In genomic region chr12:69515117-69515516, GRCm38 (mm10) we compare ENCODE assay signal across 10 mouse cellular contexts.
DNase-seq lines count a peak whose midpoint lies in the region; ATAC-seq lines count a peak whose summit lies in the region.
"Had no signal": no experiment of that assay in that cellular context is flagged by ENCODE, and none has a peak within 500 bp of the region (broad histone marks: within the 10 kb centered on the region; RNA-seq: fewer than 3 reads in every experiment).

No protein-coding gene starts in this region.

- no peak for ATAC-seq in hindbrain, embryonic 16.5 days
- no peak for ATAC-seq in heart, embryonic 15.5 days (replicated peaks; ENCODE audit: insufficient number of reproducible peaks, insufficient read depth, low FRiP score, low read depth)
- ATAC-seq in midbrain, embryonic 16.5 days = no peak

- peak overlapping the region; percentile 35; the same call in 1 of the 2 replicates for H3K27ac ChIP-seq in hindbrain, embryonic 10.5 days
- H3K27ac ChIP-seq in hindbrain, embryonic 16.5 days (ENCODE audit: low read depth, low read length) = no peak overlapping the region
- H3K27ac ChIP-seq in heart, embryonic 15.5 days = peak overlapping the region; percentile 75
- no peak overlapping the region for H3K27ac ChIP-seq in midbrain, embryonic 16.5 days (ENCODE audit: low read length)

- H3K36me3 ChIP-seq in hindbrain, embryonic 10.5 days = no peaks in the 10 kb centered on the region
- H3K36me3 ChIP-seq in hindbrain, embryonic 16.5 days (ENCODE audit: control insufficient read depth, insufficient read depth, low read length) = no peaks in the 10 kb centered on the region
- no peaks in the 10 kb centered on the region for H3K36me3 ChIP-seq in heart, embryonic 15.5 days
- H3K36me3 ChIP-seq in midbrain, embryonic 16.5 days (ENCODE audit: control insufficient read depth, insufficient read depth, low read length) = no peaks in the 10 kb centered on the region

- no peak overlapping the region for H3K4me2 ChIP-seq in hindbrain, embryonic 16.5 days (ENCODE audit: low read length)
- no peak overlapping the region for H3K4me2 ChIP-seq in heart, embryonic 15.5 days
- no peak overlapping the region for H3K4me2 ChIP-seq in midbrain, embryonic 16.5 days (ENCODE audit: low read length)

- H3K4me3 ChIP-seq in hindbrain, embryonic 10.5 days = no peak overlapping the region
- H3K4me3 ChIP-seq in hindbrain, embryonic 16.5 days (ENCODE audit: low read length) = no peak overlapping the region
- H3K4me3 ChIP-seq in heart, embryonic 15.5 days = no peak overlapping the region
- no peak overlapping the region for H3K4me3 ChIP-seq in midbrain, embryonic 16.5 days (ENCODE audit: low read depth, low read length)

- DNase-seq in hindbrain, embryonic 10.5 days (ENCODE audit: low spot score) = no peak
- peak; percentile 35 for DNase-seq in adrenal gland, postnatal 14 days
- peak; percentile 49 to 53 for DNase-seq in kidney, postnatal 36 days
- DNase-seq in B cell, adult 2 months = no peak
- no peak for DNase-seq in cerebellum, adult 18-20 months
- DNase-seq: lung, adult 2 months; retina, postnatal 1 day had no signal

- peaks cover 53% of the 10 kb centered on the region for H3K27me3 ChIP-seq in hindbrain, embryonic 10.5 days (ENCODE audit: insufficient read depth, poor library complexity, severe bottlenecking)
- H3K27me3 ChIP-seq in hindbrain, embryonic 16.5 days (replicated peaks; ENCODE audit: control insufficient read depth, insufficient read depth, low read length) = no peaks in the 10 kb centered on the region
- no peaks in the 10 kb centered on the region for H3K27me3 ChIP-seq in heart, embryonic 15.5 days
- no peaks in the 10 kb centered on the region for H3K27me3 ChIP-seq in midbrain, embryonic 16.5 days (ENCODE audit: control insufficient read depth, insufficient read depth, low read depth, low read length)

- H3K9me3 ChIP-seq in hindbrain, embryonic 10.5 days = no peaks in the 10 kb centered on the region
- H3K9me3 ChIP-seq in hindbrain, embryonic 16.5 days (ENCODE audit: control insufficient read depth, low read length) = no peaks in the 10 kb centered on the region
- no peaks in the 10 kb centered on the region for H3K9me3 ChIP-seq in heart, embryonic 15.5 days (replicated peaks)
- H3K9me3 ChIP-seq in midbrain, embryonic 16.5 days (replicated peaks; ENCODE audit: control insufficient read depth, low read length, poor library complexity, severe bottlenecking) = no peaks in the 10 kb centered on the region

- peaks cover 17% of the 10 kb centered on the region for H3K4me1 ChIP-seq in hindbrain, embryonic 10.5 days (replicated peaks)
- H3K4me1 ChIP-seq in hindbrain, embryonic 16.5 days (ENCODE audit: control insufficient read depth, insufficient read depth, low read depth, low read length) = no peaks in the 10 kb centered on the region
- H3K4me1 ChIP-seq in heart, embryonic 15.5 days (replicated peaks) = peaks cover 13% of the 10 kb centered on the region
- no peaks in the 10 kb centered on the region for H3K4me1 ChIP-seq in midbrain, embryonic 16.5 days (ENCODE audit: control insufficient read depth, insufficient read depth, low read length)

- no peak overlapping the region for H3K9ac ChIP-seq in hindbrain, embryonic 16.5 days (ENCODE audit: low read depth, low read length)
- no peak overlapping the region for H3K9ac ChIP-seq in heart, embryonic 15.5 days
- no peak overlapping the region for H3K9ac ChIP-seq in midbrain, embryonic 16.5 days (ENCODE audit: low read depth, low read length)

- WGBS in hindbrain, embryonic 10.5 days = 73% methylated on average over 9 of the region's 9 CpGs
- WGBS in hindbrain, embryonic 16.5 days = 78% methylated on average over 9 of the region's 9 CpGs
- WGBS in heart, embryonic 15.5 days = 16% methylated on average over 9 of the region's 9 CpGs
- 63% methylated on average over 9 of the region's 9 CpGs for WGBS in midbrain, embryonic 16.5 days

Comparison
In these comparisons a context has a peak if more than half of its experiments do, and no peak if none do; other contexts are left out.
1. H3K27ac ChIP-seq: peak in hindbrain, embryonic 10.5 days (single experiment) and heart, embryonic 15.5 days (single experiment); none in hindbrain, embryonic 16.5 days (single experiment) and midbrain, embryonic 16.5 days (single experiment).
2. DNase-seq: peak in adrenal gland, postnatal 14 days (single experiment) and kidney, postnatal 36 days (2 of 2); none in hindbrain, embryonic 10.5 days (single experiment), B cell, adult 2 months (0 of 2) and cerebellum, adult 18-20 months (0 of 2).